Mouse (Mus musculus) cerebellum, adult 11 months (tissue): Measurements from ENCODE around the gene Pfn4.
"Not testable (repeated sequence)": the region's sequence is repeated elsewhere in the genome, so short reads cannot be mapped to it uniquely, and the experiment has no call there.

Experiments used
- DNase-seq: peaks from one replicate; pipeline ENCODE4 v3.0.0; 2022

Pfn4 gene

GRCm38 (mm10) chr12:4768492-4769332 is at the start of gene Pfn4, which contains the start of gene Fam228b:
Pfn4 (plus strand) TSS chr12:4769022.
Fam228b (minus strand) TSS chr12:4769267.
- DNase-seq = peak; percentile 96

- no peak for DNase-seq
Observed at GRCm38 (mm10) chr12:4719066-4719761, 49.6 kb upstream of the Pfn4 start.

DNA sequence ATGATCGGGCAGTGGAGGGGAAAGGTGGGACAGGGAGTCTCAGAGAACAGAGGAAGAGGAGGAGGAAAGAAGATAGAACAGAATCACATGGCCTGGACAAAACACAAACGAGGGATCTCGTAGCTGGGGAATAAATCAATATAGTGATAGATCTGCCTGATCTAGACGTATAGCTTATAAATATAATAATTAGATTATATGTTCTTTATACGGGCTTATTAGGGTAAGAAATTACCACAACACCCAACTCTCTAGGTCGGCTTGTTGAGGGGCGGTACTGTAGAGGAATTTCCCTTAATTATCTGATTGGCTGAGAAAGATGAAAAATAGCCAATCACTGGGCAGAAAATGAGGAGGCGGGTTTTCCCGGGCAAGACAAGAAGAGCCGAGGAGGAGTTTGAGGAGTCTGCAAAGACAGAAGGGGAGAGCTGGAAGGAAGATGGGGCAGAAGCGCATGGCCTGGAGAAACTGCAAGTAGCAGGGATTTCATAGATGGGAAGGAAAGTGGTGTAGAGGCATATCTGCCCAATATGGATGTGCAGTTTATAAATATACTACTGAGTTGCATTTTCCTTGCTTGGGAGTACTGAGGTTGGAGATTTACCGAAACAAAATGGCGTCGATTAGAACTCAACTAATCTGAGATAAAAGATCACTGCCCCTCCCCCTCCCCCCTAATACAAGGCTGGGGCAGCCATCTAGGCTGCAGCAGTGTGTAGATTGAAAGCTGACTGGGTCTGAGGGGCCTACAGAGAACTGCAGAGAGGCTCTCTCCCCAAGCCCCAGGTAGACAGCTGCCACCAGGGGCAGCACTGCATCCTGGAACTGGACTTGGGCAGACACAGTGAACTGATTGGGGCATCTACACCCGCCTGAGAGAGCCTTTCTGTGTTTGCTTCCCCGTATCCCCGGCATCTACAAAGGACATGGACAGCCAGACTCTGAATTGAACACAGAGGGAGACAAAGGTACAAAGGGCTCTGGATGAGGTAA is 48.8 kb upstream of the Pfn4 start:
- no peak for DNase-seq

GRCm38 (mm10) chr12:4729165-4729564 is 39.7 kb upstream of the Pfn4 start:
- DNase-seq = no peak

GRCm38 (mm10) chr12:4731629-4732028 is 37.2 kb upstream of the Pfn4 start:
- DNase-seq = no peak

- DNase-seq = no peak
Observed at GRCm38 (mm10) chr12:4732332-4732731, 36.5 kb upstream of the Pfn4 start.

DNA sequence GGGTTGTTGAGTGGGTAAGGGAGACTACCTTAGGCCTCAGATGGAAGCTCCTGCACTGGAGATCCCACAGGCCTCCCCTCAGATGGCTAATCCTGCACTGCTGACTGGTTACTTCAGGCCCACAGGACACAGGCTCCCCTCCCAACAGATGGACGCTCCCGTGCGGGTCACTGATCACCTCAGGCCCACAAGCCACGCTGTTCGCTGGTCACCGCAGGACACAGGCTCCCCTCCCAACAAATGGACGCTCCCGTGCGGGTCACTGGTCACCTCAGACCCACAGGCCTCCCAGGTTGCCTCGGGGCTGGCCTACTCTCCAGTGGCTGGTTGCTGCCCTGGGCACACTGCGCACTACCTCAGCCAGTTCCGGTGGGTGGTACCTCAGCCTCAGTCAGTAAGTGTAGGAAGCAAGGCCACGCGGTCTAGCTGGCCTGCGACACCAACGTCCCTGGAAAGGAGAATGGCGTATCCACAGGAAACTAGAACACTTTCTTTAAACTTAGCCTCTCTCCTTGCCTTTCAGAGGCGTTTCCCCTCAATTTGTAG is 30.7 kb upstream of the Pfn4 start, which contains the start of gene Fam228a:
Gene Fam228a (minus strand): TSS at position 400 of the 546 bp plus-strand sequence.
- DNase-seq = no peak

GRCm38 (mm10) chr12:4740823-4741222 is 28.0 kb upstream of the Pfn4 start:
- DNase-seq = no peak

DNA sequence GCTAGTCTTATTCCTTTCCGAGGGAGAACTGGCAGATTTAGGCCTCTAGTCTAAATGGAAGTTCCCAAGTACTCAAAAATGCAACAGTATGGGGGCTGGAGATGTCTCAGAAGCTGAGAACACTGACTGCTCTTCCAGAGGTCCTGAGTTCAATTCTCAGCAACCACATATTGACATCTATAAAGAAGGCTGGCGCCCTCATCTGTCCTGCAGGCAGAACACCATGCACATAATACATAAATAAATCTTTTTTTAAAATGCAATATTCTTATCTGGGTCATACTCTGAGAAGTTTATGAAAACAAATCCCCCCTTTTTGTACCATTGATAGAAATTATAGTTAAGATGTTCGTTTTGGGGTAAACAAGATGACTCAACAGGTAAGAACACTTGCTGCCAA is 26.6 kb upstream of the Pfn4 start:
- no peak for DNase-seq

DNA sequence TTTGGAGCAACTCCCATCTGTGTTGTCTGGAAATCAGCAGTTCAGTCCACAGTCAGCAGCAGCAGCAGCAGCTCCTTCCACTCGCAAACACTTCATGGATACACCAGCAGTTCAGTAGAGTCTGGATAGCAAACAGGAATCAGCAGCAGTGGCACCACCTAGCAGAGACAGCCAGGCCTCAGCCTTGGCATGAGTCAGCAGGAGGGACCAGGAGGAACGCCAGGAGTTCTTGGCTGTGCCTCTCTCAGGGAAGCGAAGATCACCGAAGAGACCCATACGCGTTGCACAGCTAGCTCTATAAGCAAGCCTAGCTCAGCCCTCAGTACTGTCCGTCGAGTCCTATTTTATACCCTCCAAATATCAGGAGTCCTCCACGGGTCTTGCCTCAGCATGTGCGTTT is 24.3 kb upstream of the Pfn4 start:
- no peak for DNase-seq

DNA sequence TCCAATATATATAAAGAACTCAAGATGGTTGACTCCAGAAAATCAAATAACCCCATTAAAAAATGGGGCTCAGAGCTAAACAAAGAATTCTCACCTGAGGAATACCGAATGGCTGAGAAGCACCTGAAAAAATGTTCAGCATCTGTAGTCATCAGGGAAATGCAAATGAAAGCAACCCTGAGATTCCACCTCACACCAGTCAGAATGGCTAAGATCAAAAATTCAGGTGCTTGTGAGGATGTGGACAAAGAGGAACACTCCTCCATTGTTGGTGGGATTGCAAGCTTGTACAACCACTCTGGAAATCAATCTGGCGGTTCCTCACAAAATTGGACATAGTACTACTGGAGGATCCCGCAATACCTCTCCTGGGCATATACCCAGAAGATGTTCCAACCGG is 14.4 kb upstream of the Pfn4 start:
- not testable (repeated sequence) for DNase-seq

DNA sequence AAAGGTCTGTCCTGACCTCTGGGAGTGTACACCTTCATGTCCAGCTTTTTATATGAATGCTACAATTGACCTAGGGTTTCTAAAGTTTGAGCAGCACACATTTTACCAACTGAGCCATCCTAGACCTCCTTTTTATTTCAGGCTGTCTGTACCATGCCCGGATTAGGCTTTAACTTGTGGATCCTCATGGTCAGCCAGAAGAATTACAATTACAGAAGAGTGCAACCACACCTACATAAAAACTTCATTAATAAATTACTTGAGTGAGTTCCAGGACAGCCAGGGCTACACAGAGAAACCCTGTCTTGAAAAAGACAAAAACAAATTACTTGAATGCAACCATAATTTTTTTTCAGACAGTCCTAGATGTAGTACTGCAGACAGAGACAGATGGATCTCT is 11.8 kb upstream of the Pfn4 start:
- DNase-seq = no peak

- no peak for DNase-seq
Observed at GRCm38 (mm10) chr12:4769333-4769723, 506 bp downstream of the Pfn4 start.

DNA sequence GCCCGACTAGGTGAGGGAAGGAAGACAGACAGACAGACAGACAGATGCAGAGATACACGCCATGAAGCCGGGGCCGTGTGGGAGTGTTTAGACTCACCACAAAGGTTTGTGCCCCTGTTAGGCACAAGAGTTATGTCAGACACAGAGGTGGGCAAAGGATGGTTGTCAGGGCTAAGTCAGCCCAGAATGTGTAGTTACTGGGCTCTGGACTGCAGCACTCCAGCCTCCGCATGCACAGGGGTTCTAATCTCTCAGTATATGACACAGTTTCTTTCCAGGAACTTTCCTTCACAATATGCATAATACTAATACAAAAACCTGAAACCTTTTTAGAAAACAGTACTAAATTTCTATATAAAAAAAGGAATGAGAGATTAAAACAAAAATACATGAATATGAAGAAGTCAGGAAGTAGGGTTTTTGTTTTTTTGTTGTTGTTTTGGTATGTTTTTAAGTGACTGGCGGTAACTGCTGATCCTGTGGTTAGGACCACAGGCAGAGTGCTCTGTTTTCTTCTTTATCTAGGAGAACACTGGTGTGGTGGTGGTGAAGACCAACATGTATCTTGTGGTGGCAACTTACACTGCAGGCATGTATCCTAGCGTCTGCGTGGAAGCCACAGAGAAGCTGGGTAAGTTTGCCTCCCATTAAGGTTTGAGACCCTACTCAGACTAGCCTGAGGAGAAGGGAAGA is 6.2 kb downstream of the Pfn4 start:
- no peak for DNase-seq

- no peak for DNase-seq
Observed at GRCm38 (mm10) chr12:4775588-4775949, 6.7 kb downstream of the Pfn4 start.

- no peak for DNase-seq
Observed at GRCm38 (mm10) chr12:4777734-4778133, 8.9 kb downstream of the Pfn4 start.

- no peak for DNase-seq
Observed at GRCm38 (mm10) chr12:4780245-4780644, 11.4 kb downstream of the Pfn4 start.

- DNase-seq = no peak
Observed at GRCm38 (mm10) chr12:4781270-4781669, 12.4 kb downstream of the Pfn4 start.

- DNase-seq = peak; percentile 21
Observed at GRCm38 (mm10) chr12:4781725-4782404, 13.0 kb downstream of the Pfn4 start.

GRCm38 (mm10) chr12:4783598-4783997 is 14.8 kb downstream of the Pfn4 start:
- no peak for DNase-seq

- no peak for DNase-seq
Observed at GRCm38 (mm10) chr12:4784466-4784865, 15.6 kb downstream of the Pfn4 start.
